Mouse (Mus musculus) CH12.LX (cell line): ENCODE results near the gene Yipf1. TPM values are rescaled to one million over a fixed set of nuclear protein-coding genes. Genes with fewer than 3 reads are reported as not detected.

Experiments
- DNase-seq: peaks from one replicate; pipeline ENCODE4 v3.0.0-alpha.2; 2013; ENCODE audit errors: extremely low read depth
- H3K27ac ChIP-seq: 2 replicates; pipeline ENCODE4 v1.5.1; 2012; ENCODE audit warnings: low read depth, mild to moderate bottlenecking, control low read depth, moderate library complexity; ENCODE audit not compliant: insufficient read depth
- H3K27me3 ChIP-seq: replicated peaks from 2 replicates; pipeline ENCODE3; 2012; ENCODE audit warnings: inconsistent platforms
- H3K36me3 ChIP-seq, 2 experiments: replicated peaks in 1 of 2; 2 replicates each; pipeline versions ENCODE3 to v1.6.1; 2012; ENCODE audit warnings: inconsistent platforms in 1 of 2, low read length in 1 of 2, mild to moderate bottlenecking in 1 of 2, mixed read lengths in 1 of 2, moderate library complexity in 1 of 2; ENCODE audit not compliant: control insufficient read depth in 1 of 2, insufficient read depth in 1 of 2
- H3K4me1 ChIP-seq, 2 experiments: 2 replicates each; pipeline ENCODE4 v1.6.1; 2012; ENCODE audit warnings: inconsistent platforms in 1 of 2, moderate library complexity in 1 of 2; ENCODE audit not compliant: insufficient read depth in 2 of 2, control insufficient read depth in 1 of 2
- H3K4me2 ChIP-seq: 2 replicates; pipeline ENCODE4 v1.6.1; 2012; ENCODE audit warnings: low read depth, mild to moderate bottlenecking, control low read depth; ENCODE audit not compliant: poor library complexity, insufficient read depth, severe bottlenecking
- H3K4me3 ChIP-seq, 3 experiments: fragments of 150-350 bp in 1 of 3; sonication (generic) in 1 of 3; replicated peaks in 1 of 3; 2 replicates each; pipeline versions ENCODE3 to v1.5.1; 2011 to 2012; ENCODE audit warnings: low read depth in 2 of 3, low read length in 2 of 3, mild to moderate bottlenecking in 2 of 3, moderate library complexity in 2 of 3, control low read depth in 1 of 3, improper control_type of control experiment in 1 of 3, inconsistent platforms in 1 of 3, mixed read lengths in 1 of 3; ENCODE audit not compliant: poor library complexity in 1 of 3
- H3K79me2 ChIP-seq: replicated peaks from 2 replicates; pipeline ENCODE4 v1.6.1; 2012; ENCODE audit warnings: mild to moderate bottlenecking, moderate library complexity; ENCODE audit not compliant: control insufficient read depth, poor library complexity, insufficient read depth, severe bottlenecking; ENCODE audit errors: extremely low read depth
- H3K9ac ChIP-seq: 2 replicates; pipeline ENCODE4 v1.6.1; 2012; ENCODE audit warnings: low read depth, mild to moderate bottlenecking, control low read depth, moderate library complexity; ENCODE audit not compliant: insufficient read depth
- H3K9me3 ChIP-seq: replicated peaks from 2 replicates; pipeline ENCODE3; 2012; ENCODE audit warnings: low read length, inconsistent platforms, mixed read lengths
- BHLHE40 ChIP-seq: IDR thresholded peaks from 2 replicates; pipeline ENCODE4 v1.6.1; 2011; ENCODE audit warnings: mild to moderate bottlenecking, low read depth, low read length, improper control_type of control experiment
- CHD1 ChIP-seq: IDR thresholded peaks from 2 replicates; pipeline ENCODE4 v1.6.1; 2012; ENCODE audit warnings: low read depth, low read length, improper control_type of control experiment, inconsistent platforms
- CHD2 ChIP-seq: IDR thresholded peaks from 2 replicates; pipeline ENCODE4 v1.6.1; 2011; ENCODE audit warnings: low read length, improper control_type of control experiment
- CTCF ChIP-seq, 2 experiments: IDR thresholded peaks in 1 of 2; conservative IDR thresholded peaks in 1 of 2; 2 replicates each; pipeline ENCODE4 v1.5.1; 2011 to 2012; ENCODE audit warnings: low read depth in 2 of 2, low read length in 2 of 2, improper control_type of control experiment in 1 of 2, inconsistent platforms in 1 of 2, mild to moderate bottlenecking in 1 of 2, moderate library complexity in 1 of 2
- EP300 ChIP-seq: IDR thresholded peaks from 2 replicates; pipeline ENCODE4 v1.6.1; 2011; ENCODE audit warnings: low read length, improper control_type of control experiment
- ETS1 ChIP-seq: conservative IDR thresholded peaks from 2 replicates; pipeline ENCODE4 v1.6.1; 2012; ENCODE audit warnings: low read depth, mild to moderate bottlenecking, inconsistent platforms, low read length, improper control_type of control experiment, moderate library complexity
- GABPA ChIP-seq: IDR thresholded peaks from 2 replicates; pipeline ENCODE4 v1.6.1; 2012; ENCODE audit warnings: low read depth, low read length, improper control_type of control experiment, inconsistent platforms; ENCODE audit not compliant: insufficient replicate concordance
- HCFC1 ChIP-seq: IDR thresholded peaks from 2 replicates; pipeline ENCODE4 v1.6.1; 2012; ENCODE audit warnings: low read depth, mild to moderate bottlenecking, inconsistent platforms, low read length, improper control_type of control experiment
- IRF4 ChIP-seq: IDR thresholded peaks from 2 replicates; pipeline ENCODE4 v1.6.1; 2014; ENCODE audit warnings: low read depth, mild to moderate bottlenecking, inconsistent platforms, low read length, improper control_type of control experiment
- MAFK ChIP-seq: IDR thresholded peaks from 2 replicates; pipeline ENCODE4 v1.6.1; 2011; ENCODE audit warnings: low read length, improper control_type of control experiment; ENCODE audit not compliant: insufficient replicate concordance
- MAX ChIP-seq: IDR thresholded peaks from 2 replicates; pipeline ENCODE4 v1.6.1; 2011; ENCODE audit warnings: low read length, improper control_type of control experiment
- MAZ ChIP-seq: IDR thresholded peaks from 2 replicates; pipeline ENCODE4 v1.6.1; 2012; ENCODE audit warnings: low read depth, mild to moderate bottlenecking, inconsistent platforms, low read length, improper control_type of control experiment, moderate library complexity
- MEF2A ChIP-seq: IDR thresholded peaks from 2 replicates; pipeline ENCODE4 v1.6.1; 2014; ENCODE audit warnings: low read depth, mild to moderate bottlenecking, inconsistent platforms, low read length, improper control_type of control experiment, borderline replicate concordance
- NELFE ChIP-seq: IDR thresholded peaks from 2 replicates; pipeline ENCODE4 v1.6.1; 2011; ENCODE audit warnings: low read depth, low read length, improper control_type of control experiment
- NRF1 ChIP-seq: IDR thresholded peaks from 2 replicates; pipeline ENCODE4 v1.6.1; 2014; ENCODE audit warnings: low read depth, mild to moderate bottlenecking, inconsistent platforms, low read length, improper control_type of control experiment, moderate library complexity
- PAX5 ChIP-seq: IDR thresholded peaks from 2 replicates; pipeline ENCODE4 v1.6.1; 2012; ENCODE audit warnings: low read length, inconsistent platforms, mixed read lengths
- POLR2A ChIP-seq: IDR thresholded peaks from 2 replicates; pipeline ENCODE4 v1.6.1; 2011; ENCODE audit warnings: low read depth, mild to moderate bottlenecking, improper control_type of control experiment, low read length
- SMC3 ChIP-seq: IDR thresholded peaks from 2 replicates; pipeline ENCODE4 v1.6.1; 2011; ENCODE audit warnings: low read depth, low read length, improper control_type of control experiment
- TBP ChIP-seq: conservative IDR thresholded peaks from 2 replicates; pipeline ENCODE4 v1.6.1; 2011; ENCODE audit warnings: low read depth, low read length, improper control_type of control experiment
- TCF12 ChIP-seq: IDR thresholded peaks from 2 replicates; pipeline ENCODE4 v1.6.1; 2014; ENCODE audit warnings: low read depth, mild to moderate bottlenecking, inconsistent platforms, low read length, improper control_type of control experiment
- USF1 ChIP-seq: IDR thresholded peaks from 2 replicates; pipeline ENCODE4 v1.6.1; 2014; ENCODE audit warnings: low read depth, mild to moderate bottlenecking, inconsistent platforms, low read length, improper control_type of control experiment
- ZC3H11A ChIP-seq: IDR thresholded peaks from 2 replicates; pipeline ENCODE4 v1.6.1; 2012; ENCODE audit warnings: low read depth, mild to moderate bottlenecking, inconsistent platforms, low read length, improper control_type of control experiment
- ZKSCAN1 ChIP-seq: IDR thresholded peaks from 2 replicates; pipeline ENCODE4 v1.6.1; 2012; ENCODE audit warnings: low read depth, inconsistent platforms, low read length, improper control_type of control experiment, borderline replicate concordance
- dilution Hi-C: fragments of 300-500 bp; cut with MboI; formaldehyde crosslinking; loops from 2 replicates; pipeline ENCODE4 v1.14.3; 2020; ENCODE audit warnings: low sequenced_read_pairs; ENCODE audit not compliant: extremely low pct_unique_long_range_greater_than_20kb, extremely low pct_ligation_motif_present
- in situ Hi-C: fragments of 300-500 bp; cut with MboI; formaldehyde crosslinking; loops from 3 replicates; pipeline ENCODE4 v1.14.3; 2019; ENCODE audit warnings: low sequenced_read_pairs, low pct_ligation_motif_present, low pct_unique_long_range_greater_than_20kb, mixed read lengths
- polyA plus RNA-seq: library from polyadenylated mRNA; unstranded; fragments of >175 nt; gene quantifications from 2 replicates; pipeline ENCODE4 v1.2.1, GENCODE M21; 2012; ENCODE audit warnings: low read depth; ENCODE audit not compliant: insufficient read length
- total RNA-seq, 2 experiments: library from RNA; depleted of rRNA; stranded (reverse); fragments of 300-350 nt in 1 of 2; fragments of >200 nt in 1 of 2; gene quantifications; 2 replicates each; pipeline ENCODE4 v1.2.3; 2012 to 2014

Gene Yipf1
- total and polyA plus RNA-seq, 3 experiments = 47.2 to 60.5 (median 52.8) TPM

DNA sequence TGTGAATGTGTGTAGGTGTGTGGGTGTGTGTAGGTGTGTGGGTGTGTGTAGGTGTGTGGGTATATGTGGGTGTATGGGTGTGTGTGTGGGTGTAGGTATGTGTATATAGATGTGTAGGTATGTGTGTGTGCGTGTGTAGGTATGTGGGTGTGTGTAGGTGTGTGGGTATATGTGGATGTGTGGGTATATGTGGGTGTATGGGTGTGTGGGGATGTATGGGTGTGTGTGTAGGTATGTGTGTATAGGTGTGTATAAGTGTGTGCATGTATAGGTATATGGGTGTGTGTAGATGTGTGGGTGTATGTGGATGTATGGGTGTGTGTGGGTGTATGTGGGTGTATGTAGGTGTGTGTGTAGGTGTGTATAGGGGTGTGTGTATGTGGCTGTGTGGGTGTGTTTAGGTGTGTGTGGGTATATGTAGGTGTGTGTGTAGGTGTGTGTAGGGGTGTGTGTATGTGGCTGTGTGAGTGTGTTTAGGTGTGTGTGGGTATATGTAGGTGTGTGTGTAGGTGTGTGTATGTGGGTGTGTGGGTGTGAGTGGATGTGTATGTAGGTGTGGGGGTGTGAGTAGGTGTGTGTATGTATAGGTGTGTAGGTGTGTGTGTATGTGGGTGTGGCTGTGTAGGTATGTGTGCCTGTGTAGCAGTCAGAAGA is 13.1 kb upstream of the Yipf1 start:
- H3K36me3 ChIP-seq = no peaks in the 10 kb centered on the region
- H3K4me1 ChIP-seq = peaks cover 9 to 47% of the 10 kb centered on the region in 2 experiments; a peak in 3 of 4 replicates
- no peak for TF ChIP-seq NRF1
- no peak for TF ChIP-seq BHLHE40
- TF ChIP-seq USF1 = no peak
- no peak for TF ChIP-seq NELFE
- TF ChIP-seq CTCF (conservative IDR thresholded peaks at IDR 0.05 in 1 of 2, IDR thresholded peaks at IDR 0.05 in 1 of 2; ENCODE audit: low read depth in 2 of 2, low read length in 2 of 2) = no peak
- TF ChIP-seq TBP = no peak
- TF ChIP-seq PAX5 = no peak
- TF ChIP-seq SMC3 = no peak
- TF ChIP-seq HCFC1 = no peak
- no peak for TF ChIP-seq EP300
- no peak for TF ChIP-seq MAZ
- no peak for TF ChIP-seq POLR2A
- TF ChIP-seq IRF4 = no peak
- no peak for TF ChIP-seq CHD1
- no peak for TF ChIP-seq TCF12
- TF ChIP-seq ETS1 = no peak
- dilution Hi-C loops = no loop called here
- no peaks in the 10 kb centered on the region for H3K79me2 ChIP-seq
- no peaks in the 10 kb centered on the region for H3K9me3 ChIP-seq
- DNase-seq = no peak
- no peak overlapping the region for H3K9ac ChIP-seq
- H3K4me3 ChIP-seq = no peak overlapping the region
- in situ Hi-C loops = no loop called here
- H3K27me3 ChIP-seq = no peaks in the 10 kb centered on the region
- H3K4me2 ChIP-seq = no peak overlapping the region
- H3K27ac ChIP-seq = no peak overlapping the region

DNA sequence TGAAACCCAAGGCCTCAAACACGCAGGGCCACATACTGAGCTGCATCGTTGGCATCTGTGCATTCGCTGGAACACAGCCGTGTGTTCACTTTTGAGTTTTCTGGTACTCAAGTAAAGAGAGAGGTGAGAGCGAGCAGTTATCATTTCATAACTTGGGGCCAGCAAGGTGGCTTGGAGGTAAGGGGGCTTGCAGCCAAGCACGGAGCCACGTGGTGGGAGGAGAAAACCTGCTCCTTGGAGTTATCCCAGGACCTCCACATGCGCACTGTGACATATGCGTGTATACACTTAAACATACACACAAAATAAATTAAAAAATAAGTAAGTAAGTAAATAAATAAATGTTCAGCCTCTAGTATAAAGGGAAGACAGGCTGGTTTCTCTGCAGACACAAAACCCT is 11.9 kb upstream of the Yipf1 start:
- dilution Hi-C loops = no loop called here
- H3K9me3 ChIP-seq = no peaks in the 10 kb centered on the region
- in situ Hi-C loops = no loop called here

More for the DNA sequence above, 11.9 kb upstream of the Yipf1 start:
- TF ChIP-seq MAX (no peak), EP300 (no peak), PAX5 (no peak), BHLHE40 (no peak), ZKSCAN1 (no peak), GABPA (no peak), MAFK (no peak), MEF2A (no peak), ZC3H11A (no peak), TBP (no peak), POLR2A (no peak), TCF12 (no peak), ETS1 (no peak), CHD2 (no peak)
- Histone ChIP-seq H3K27ac (no peak overlapping the region), H3K27me3 (no peaks in the 10 kb centered on the region), H3K4me2 (no peak overlapping the region), H3K4me1 (peaks cover 15 to 55% of the 10 kb centered on the region in 2 experiments), H3K9ac (no peak overlapping the region), H3K36me3 (no peaks in the 10 kb centered on the region), H3K79me2 (no peaks in the 10 kb centered on the region), H3K4me3 (no peak overlapping the region)
- DNase-seq = no peak
